Mouse (Mus musculus): ENCODE measurements at regions not wholly inside any gene's neighbourhood (a gene's known extent, or its start where the extent isn't known, plus 50 kb on each side); places are given as distances from the start of the nearest gene placed in this dataset.
A peak's percentile ranks its signal among the peaks of the same experiment; 100 is the strongest.

DNA sequence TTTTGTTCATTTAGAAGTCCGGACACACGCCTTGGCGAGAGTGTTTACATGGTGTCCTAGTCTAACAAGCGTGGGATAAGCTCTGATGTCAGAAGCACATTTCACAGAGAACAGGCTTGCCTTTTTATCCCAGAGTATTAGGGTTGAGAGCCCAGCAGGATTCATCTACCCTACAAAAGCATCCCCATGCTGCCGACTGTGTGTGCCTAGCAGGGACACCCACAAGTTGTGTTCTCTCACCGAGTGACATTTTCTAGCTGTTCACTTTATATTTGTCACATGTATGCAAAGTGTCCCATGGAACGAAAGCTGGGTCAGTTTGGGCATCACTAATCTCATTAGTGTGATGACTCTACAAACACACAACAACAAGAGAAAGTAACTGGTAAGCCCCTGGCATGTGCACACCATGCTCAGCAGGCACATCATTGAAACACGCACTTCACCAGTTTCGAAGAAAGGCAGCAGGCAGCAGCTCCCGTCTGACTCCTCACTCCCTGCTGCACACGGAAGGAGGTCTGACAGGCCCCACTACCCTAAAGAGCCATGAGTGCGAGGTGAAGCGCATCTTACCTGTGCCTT is 539.8 kb upstream of the Adgrl2 start:
- Histone ChIP-seq H3K4me2 (no peak overlapping the region), H3K4me1 (replicated peaks) (no peaks in the 10 kb centered on the region), H3K4me3 (no peak overlapping the region), H3K9me3 (replicated peaks) (no peaks in the 10 kb centered on the region), H3K9ac (no peak overlapping the region), H3K27me3 (no peaks in the 10 kb centered on the region), H3K27ac (no peak overlapping the region), H3K36me3 (no peaks in the 10 kb centered on the region)
- no peak for ATAC-seq (replicated peaks; ENCODE audit: insufficient number of reproducible peaks, insufficient read depth, low FRiP score, low read depth)
- WGBS = 87% methylated on average over 13 of the region's 13 CpGs

DNA sequence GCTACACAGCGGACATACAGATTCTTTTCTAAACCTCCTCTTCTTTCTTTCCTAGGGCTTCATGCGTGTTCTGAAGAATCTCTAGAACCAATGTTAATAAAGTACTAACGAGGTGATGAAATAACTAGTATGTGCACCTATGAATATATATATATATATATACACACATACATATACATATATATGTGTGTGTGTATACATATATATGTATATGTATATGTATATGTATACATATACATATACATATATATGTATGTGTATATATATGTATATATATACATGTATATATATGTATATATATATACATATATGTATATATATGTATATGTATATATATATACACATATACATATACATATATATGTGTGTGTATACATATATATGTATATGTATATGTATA is 536.2 kb upstream of the Adgrl2 start:
- no peak for ATAC-seq (replicated peaks; ENCODE audit: insufficient number of reproducible peaks, insufficient read depth, low FRiP score, low read depth)
- Histone ChIP-seq H3K27ac (no peak overlapping the region), H3K4me2 (no peak overlapping the region), H3K4me3 (no peak overlapping the region), H3K4me1 (replicated peaks) (no peaks in the 10 kb centered on the region), H3K9me3 (replicated peaks) (no peaks in the 10 kb centered on the region), H3K9ac (no peak overlapping the region), H3K36me3 (no peaks in the 10 kb centered on the region), H3K27me3 (no peaks in the 10 kb centered on the region)
- WGBS = 91% methylated on average over 3 of the region's 3 CpGs

- Histone ChIP-seq H3K4me3 (peak overlapping the region; percentile 43), H3K4me2 (peak overlapping the region; percentile 71), H3K4me1 (replicated peaks) (0 out of 2 replicates have a peak, but pooled peaks cover 3% of the 10 kb centered on the region), H3K27me3 (peaks cover 15% of the 10 kb centered on the region), H3K9me3 (replicated peaks) (no peaks in the 10 kb centered on the region), H3K9ac (0 out of 2 replicates have a peak overlapping the region, but pooled peaks have one; percentile 8), H3K36me3 (no peaks in the 10 kb centered on the region), H3K27ac (no peak overlapping the region)
- ATAC-seq (replicated peaks; ENCODE audit: insufficient number of reproducible peaks, insufficient read depth, low FRiP score, low read depth) = no peak
- WGBS = 32% methylated on average over 15 of the region's 15 CpGs
Observed at GRCm38 (mm10) chr3:149519575-149519929, 529.2 kb upstream of the Adgrl2 start.

- H3K27ac ChIP-seq = no peak overlapping the region
- 0 out of 2 replicates have a peak, but pooled peaks cover 3% of the 10 kb centered on the region for H3K4me1 ChIP-seq (replicated peaks)
Observed at GRCm38 (mm10) chr3:149518928-149519574, 528.7 kb upstream of the Adgrl2 start.

DNA sequence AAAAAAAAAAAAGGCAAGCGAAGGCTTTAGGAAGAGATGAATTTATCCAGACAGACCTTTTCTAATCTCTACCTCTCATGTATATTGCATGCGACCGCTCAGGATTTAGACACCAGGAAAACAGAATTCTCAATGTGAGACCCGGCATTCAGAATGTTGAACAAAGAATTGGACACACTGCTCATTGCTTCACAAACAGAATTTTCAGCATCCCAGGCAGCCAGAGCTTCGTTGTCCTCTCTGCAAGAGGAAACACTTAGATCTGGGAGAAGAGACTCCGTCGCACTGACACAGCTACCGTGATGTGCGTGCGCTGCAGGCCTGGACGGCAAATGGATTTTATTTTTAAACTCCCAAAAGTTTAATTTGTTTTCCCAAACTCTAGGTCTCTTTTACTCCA is 527.2 kb upstream of the Adgrl2 start:
- no peaks in the 10 kb centered on the region for H3K9me3 ChIP-seq (replicated peaks)
- WGBS = 92% methylated on average over 11 of the region's 11 CpGs

More at GRCm38 (mm10) chr3:149518928-149519574, 528.7 kb upstream of the Adgrl2 start:
- 7% methylated on average over 27 of the region's 27 CpGs for WGBS
- Histone ChIP-seq H3K4me3 (peak overlapping the region; percentile 43), H3K4me2 (peak overlapping the region; percentile 71), H3K9ac (peak overlapping the region; percentile 8; the same call in 1 of the 2 replicates), H3K36me3 (no peaks in the 10 kb centered on the region), H3K9me3 (replicated peaks) (no peaks in the 10 kb centered on the region), H3K27me3 (peaks cover 15% of the 10 kb centered on the region)
- no peak for ATAC-seq (replicated peaks; ENCODE audit: insufficient number of reproducible peaks, insufficient read depth, low FRiP score, low read depth)

GRCm38 (mm10) chr3:149509178-149509577 is 518.8 kb upstream of the Adgrl2 start:
- Histone ChIP-seq H3K4me1 (replicated peaks) (peaks cover 18% of the 10 kb centered on the region), H3K9ac (no peak overlapping the region), H3K9me3 (replicated peaks) (no peaks in the 10 kb centered on the region), H3K27me3 (no peaks in the 10 kb centered on the region), H3K4me2 (peak overlapping the region; percentile 48), H3K36me3 (no peaks in the 10 kb centered on the region), H3K4me3 (0 out of 2 replicates have a peak overlapping the region, but pooled peaks have one; percentile 5), H3K27ac (peak overlapping the region; percentile 80)
- no peak for ATAC-seq (replicated peaks; ENCODE audit: insufficient number of reproducible peaks, insufficient read depth, low FRiP score, low read depth)
- WGBS = 38% methylated on average over 6 of the region's 6 CpGs

More for the DNA sequence above, 527.2 kb upstream of the Adgrl2 start:
- H3K9ac ChIP-seq = no peak overlapping the region
- no peak for ATAC-seq (replicated peaks; ENCODE audit: insufficient number of reproducible peaks, insufficient read depth, low FRiP score, low read depth)
- H3K36me3 ChIP-seq = no peaks in the 10 kb centered on the region
- H3K27me3 ChIP-seq = peaks cover 15% of the 10 kb centered on the region
- no peak overlapping the region for H3K4me3 ChIP-seq
- 0 out of 2 replicates have a peak, but pooled peaks cover 3% of the 10 kb centered on the region for H3K4me1 ChIP-seq (replicated peaks)
- no peak overlapping the region for H3K4me2 ChIP-seq
- no peak overlapping the region for H3K27ac ChIP-seq

DNA sequence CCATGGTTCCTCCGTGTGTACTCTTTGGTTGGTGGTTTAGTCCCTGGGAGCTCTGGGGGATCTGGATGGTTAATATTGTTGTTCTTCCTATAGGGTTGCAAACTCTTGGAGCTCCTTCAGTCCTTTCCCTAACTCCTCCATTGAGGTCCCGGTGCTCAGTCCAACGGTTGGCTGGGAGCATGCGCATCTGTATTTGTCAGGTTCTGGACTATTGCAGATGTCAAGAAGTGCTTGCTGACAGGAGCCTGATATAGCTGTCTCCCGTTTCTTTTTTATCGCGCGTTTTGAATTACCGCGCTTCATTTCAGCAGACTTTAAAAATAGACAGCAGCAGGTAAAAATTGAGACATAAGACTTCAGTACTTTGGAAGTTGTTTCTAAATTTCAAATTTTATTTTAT is 518.3 kb upstream of the Adgrl2 start:
- Histone ChIP-seq H3K9me3 (replicated peaks) (no peaks in the 10 kb centered on the region), H3K9ac (no peak overlapping the region), H3K27me3 (no peaks in the 10 kb centered on the region), H3K36me3 (no peaks in the 10 kb centered on the region), H3K4me1 (replicated peaks) (peaks cover 18% of the 10 kb centered on the region), H3K4me2 (peak overlapping the region; percentile 48), H3K4me3 (peak overlapping the region; percentile 22; the same call in 1 of the 2 replicates), H3K27ac (peak overlapping the region; percentile 83)
- WGBS = 29% methylated on average over 10 of the region's 10 CpGs
- ATAC-seq (replicated peaks; ENCODE audit: insufficient number of reproducible peaks, insufficient read depth, low FRiP score, low read depth) = peak; percentile 85

GRCm38 (mm10) chr3:149505692-149506091 is 515.3 kb upstream of the Adgrl2 start:
- Histone ChIP-seq H3K9ac (no peak overlapping the region), H3K27me3 (no peaks in the 10 kb centered on the region), H3K9me3 (replicated peaks) (no peaks in the 10 kb centered on the region), H3K4me1 (replicated peaks) (peaks cover 17% of the 10 kb centered on the region), H3K36me3 (no peaks in the 10 kb centered on the region), H3K27ac (peak overlapping the region; percentile 51; the same call in 1 of the 2 replicates), H3K4me2 (no peak overlapping the region; the same call in 1 of the 2 replicates), H3K4me3 (no peak overlapping the region)
- 19% methylated on average over 9 of the region's 9 CpGs for WGBS
- ATAC-seq (replicated peaks; ENCODE audit: insufficient number of reproducible peaks, insufficient read depth, low FRiP score, low read depth) = peak; percentile 61; the same call in 1 of the 2 replicates

DNA sequence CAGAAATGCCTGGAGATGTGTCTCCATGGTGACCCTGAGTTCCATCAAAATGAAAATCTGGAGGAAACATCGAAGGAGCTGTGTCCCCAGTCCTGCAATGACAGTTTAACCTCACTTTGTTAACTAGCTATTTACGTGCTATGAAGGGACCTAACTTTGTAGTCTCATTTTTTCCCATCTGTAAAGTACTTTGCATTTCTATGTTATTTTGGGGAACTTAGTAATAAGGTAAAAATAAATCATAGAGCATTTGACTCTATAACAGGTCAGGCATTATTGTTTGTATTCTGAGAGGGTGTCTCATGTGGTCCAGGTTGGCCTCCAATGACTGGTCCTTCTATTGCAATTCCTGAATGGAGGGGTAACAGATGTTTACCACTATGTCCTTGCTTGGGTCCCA is 513.6 kb upstream of the Adgrl2 start:
- Histone ChIP-seq H3K4me1 (replicated peaks) (peaks cover 13% of the 10 kb centered on the region), H3K27me3 (no peaks in the 10 kb centered on the region), H3K9me3 (replicated peaks) (no peaks in the 10 kb centered on the region), H3K36me3 (no peaks in the 10 kb centered on the region), H3K27ac (no peak overlapping the region), H3K9ac (no peak overlapping the region), H3K4me3 (no peak overlapping the region), H3K4me2 (no peak overlapping the region)
- WGBS = 91% methylated on average over 2 of the region's 2 CpGs
- no peak for ATAC-seq (replicated peaks; ENCODE audit: insufficient number of reproducible peaks, insufficient read depth, low FRiP score, low read depth)

DNA sequence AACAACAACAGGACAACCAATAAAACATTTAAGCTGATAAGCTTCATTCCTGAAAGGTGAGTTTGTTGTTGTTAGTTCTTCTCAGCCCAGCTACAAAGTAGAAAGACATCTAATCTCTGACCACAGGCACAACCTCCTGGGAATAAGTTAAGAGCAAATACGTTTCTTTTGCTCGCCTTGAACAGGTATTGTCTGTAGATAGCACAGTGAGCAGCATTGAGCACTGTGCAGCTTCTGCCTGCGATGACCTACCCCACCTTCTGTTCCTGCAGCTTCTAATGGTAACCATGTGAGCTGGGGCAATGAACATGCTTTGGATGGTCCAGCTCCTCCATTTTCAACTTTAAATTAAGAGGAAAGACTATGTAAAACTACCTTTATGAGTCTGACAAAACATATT is 509.8 kb upstream of the Adgrl2 start:
- H3K9me3 ChIP-seq (replicated peaks) = no peaks in the 10 kb centered on the region

GRCm38 (mm10) chr3:149498765-149499164 is 508.4 kb upstream of the Adgrl2 start:
- H3K9me3 ChIP-seq (replicated peaks) = no peaks in the 10 kb centered on the region
- no peak overlapping the region for H3K4me2 ChIP-seq
- 49% methylated on average over 1 of the region's 1 CpGs for WGBS
- no peak overlapping the region for H3K4me3 ChIP-seq
- no peak for ATAC-seq (replicated peaks; ENCODE audit: insufficient number of reproducible peaks, insufficient read depth, low FRiP score, low read depth)
- no peaks in the 10 kb centered on the region for H3K36me3 ChIP-seq
- no peaks in the 10 kb centered on the region for H3K4me1 ChIP-seq (replicated peaks)
- no peaks in the 10 kb centered on the region for H3K27me3 ChIP-seq
- H3K27ac ChIP-seq = no peak overlapping the region
- no peak overlapping the region for H3K9ac ChIP-seq

More for the DNA sequence above, 509.8 kb upstream of the Adgrl2 start:
- H3K4me3 ChIP-seq = no peak overlapping the region
- H3K27ac ChIP-seq = no peak overlapping the region
- ATAC-seq (replicated peaks; ENCODE audit: insufficient number of reproducible peaks, insufficient read depth, low FRiP score, low read depth) = no peak
- H3K36me3 ChIP-seq = no peaks in the 10 kb centered on the region
- no peak overlapping the region for H3K9ac ChIP-seq
- no peak overlapping the region for H3K4me2 ChIP-seq
- 81% methylated on average over 3 of the region's 3 CpGs for WGBS
- H3K4me1 ChIP-seq (replicated peaks) = no peaks in the 10 kb centered on the region
- H3K27me3 ChIP-seq = no peaks in the 10 kb centered on the region

Measured in heart, embryonic 15.5 days (tissue).